Mouse (Mus musculus) lung, postnatal 0 days (tissue): ENCODE measurements around the gene Crim1. TPM values are rescaled to one million over a fixed set of nuclear protein-coding genes. Genes with fewer than 3 reads are reported as not detected.

Experiments
- ATAC-seq: fragments of 200-750 bp; cut with Nextera tagmentation; 2 replicates; pipeline ENCODE4 v1.8.0; 2017; ENCODE audit warnings: moderate library complexity
- DNase-seq: peaks from one replicate; pipeline ENCODE4 v3.0.0-alpha.2; 2016; ENCODE audit warnings: low spot score
- H3K27ac ChIP-seq: fragments of 300-500 bp; sonication (generic); 2 replicates; pipeline ENCODE4 v1.5.1; 2014; ENCODE audit warnings: antibody characterized with exemption, mild to moderate bottlenecking, low read length, mixed read lengths
- H3K27me3 ChIP-seq: fragments of 300-500 bp; sonication (generic); replicated peaks from 2 replicates; pipeline ENCODE4 v1.6.1; 2014; ENCODE audit warnings: low read length, mixed read lengths; ENCODE audit not compliant: insufficient read depth
- H3K36me3 ChIP-seq: fragments of 300-500 bp; sonication (generic); 2 replicates; pipeline ENCODE4 v1.6.1; 2014; ENCODE audit warnings: low read length, mixed read lengths; ENCODE audit not compliant: insufficient read depth
- H3K4me1 ChIP-seq: fragments of 300-500 bp; sonication (generic); 2 replicates; pipeline ENCODE4 v1.6.1; 2014; ENCODE audit warnings: antibody characterized with exemption, low read depth, low read length, mixed read lengths; ENCODE audit not compliant: insufficient read depth
- H3K4me2 ChIP-seq: fragments of 300-500 bp; sonication (generic); replicated peaks from 2 replicates; pipeline ENCODE4 v1.6.1; 2014; ENCODE audit warnings: low read depth, mild to moderate bottlenecking, low read length, moderate library complexity, mixed read lengths
- H3K4me3 ChIP-seq: fragments of 300-500 bp; sonication (generic); 2 replicates; pipeline ENCODE4 v1.5.1; 2014; ENCODE audit warnings: low read depth, low read length
- H3K9ac ChIP-seq: fragments of 300-500 bp; sonication (generic); replicated peaks from 2 replicates; pipeline ENCODE4 v1.6.1; 2014; ENCODE audit warnings: low read depth, mild to moderate bottlenecking
- H3K9me3 ChIP-seq: fragments of 300-500 bp; sonication (generic); 2 replicates; pipeline ENCODE4 v1.6.1; 2016; ENCODE audit warnings: low read length, mixed read lengths
- CTCF ChIP-seq: IDR thresholded peaks from 2 replicates; pipeline ENCODE4 v1.5.1; 2016; ENCODE audit warnings: antibody characterized with exemption, mild to moderate bottlenecking
- EP300 ChIP-seq: IDR thresholded peaks from 2 replicates; pipeline ENCODE4 v1.6.1; 2016; ENCODE audit warnings: antibody characterized with exemption, mild to moderate bottlenecking, control low read depth
- WGBS: fragments of 180-500 bp; shearing (Covaris S2); extraction: QIAGEN DNeasy Blood & Tissue Kit; methylation state at CpG from one replicate; pipeline ENCODE4 v1.1.7; 2014; 5-methylcytosine and 5-hydroxymethylcytosine counted together
- polyA plus RNA-seq: library from polyadenylated mRNA; unstranded; fragments of >200 nt; fragmentation: Nextera tagmentation; extraction: Ambion mirVana; gene quantifications from 2 replicates; pipeline ENCODE4 v1.2.1, GENCODE M21; 2015

Gene Crim1
- polyA plus RNA-seq, 1 experiment from 2014 or later, result 8.2 TPM

- H3K27me3 ChIP-seq, result peaks cover 24% of the 10 kb centered on the region; the same call in 1 of the 2 replicates
- no peaks in the 10 kb centered on the region for H3K36me3 ChIP-seq
- peaks cover 5% of the 10 kb centered on the region for H3K4me1 ChIP-seq
- ATAC-seq (peak; percentile 50), DNase-seq (peak; percentile 50)
- WGBS, result under 1% methylated on average over 57 of the region's 73 CpGs
- peak overlapping the region; percentile 43 for H3K9ac ChIP-seq
- TF ChIP-seq EP300 (no peak), CTCF (no peak; the same call in 1 of the 2 replicates)
- no peaks in the 10 kb centered on the region for H3K9me3 ChIP-seq
- peak overlapping the region; percentile 80 for H3K27ac ChIP-seq
- H3K4me3 ChIP-seq, result peak overlapping the region; percentile 80
- peak overlapping the region; percentile 94 for H3K4me2 ChIP-seq
Observed at GRCm38 (mm10) chr17:78200561-78201220, 643 bp downstream of the Crim1 start.

- H3K4me2 ChIP-seq, result peak overlapping the region; percentile 94
- H3K4me1 ChIP-seq, result peaks cover 10% of the 10 kb centered on the region
- no peak for TF ChIP-seq CTCF
- no peak for TF ChIP-seq EP300
- DNase-seq, result peak; percentile 21
- H3K27me3 ChIP-seq, result peaks cover 24% of the 10 kb centered on the region; the same call in 1 of the 2 replicates
- H3K36me3 ChIP-seq, result no peaks in the 10 kb centered on the region
- no peaks in the 10 kb centered on the region for H3K9me3 ChIP-seq
- H3K9ac ChIP-seq, result peak overlapping the region; percentile 26; the same call in 1 of the 2 replicates
- WGBS, result 1% methylated on average over 39 of the region's 39 CpGs
- peak overlapping the region; percentile 80 for H3K4me3 ChIP-seq
- H3K27ac ChIP-seq, result no peak overlapping the region
- ATAC-seq, result 0 out of 2 replicates have a peak, but pooled peaks have one; percentile 14
Observed at GRCm38 (mm10) chr17:78201221-78202058, 1.4 kb downstream of the Crim1 start.

GRCm38 (mm10) chr17:78202221-78202620 lies 2.2 kb downstream of the Crim1 start:
- H3K4me1 ChIP-seq, result peaks cover 17% of the 10 kb centered on the region
- DNase-seq (no peak), ATAC-seq (no peak)
- 10% methylated on average over 5 of the region's 5 CpGs for WGBS
- no peak overlapping the region for H3K27ac ChIP-seq
- H3K9me3 ChIP-seq, result no peaks in the 10 kb centered on the region
- H3K4me2 ChIP-seq, result peak overlapping the region; percentile 94
- H3K36me3 ChIP-seq, result no peaks in the 10 kb centered on the region
- TF ChIP-seq EP300 (no peak), CTCF (peak; percentile 13; the same call in 1 of the 2 replicates)
- H3K27me3 ChIP-seq, result peaks cover 24% of the 10 kb centered on the region; the same call in 1 of the 2 replicates
- H3K9ac ChIP-seq, result no peak overlapping the region
- H3K4me3 ChIP-seq, result peak overlapping the region; percentile 80; the same call in 1 of the 2 replicates

DNA sequence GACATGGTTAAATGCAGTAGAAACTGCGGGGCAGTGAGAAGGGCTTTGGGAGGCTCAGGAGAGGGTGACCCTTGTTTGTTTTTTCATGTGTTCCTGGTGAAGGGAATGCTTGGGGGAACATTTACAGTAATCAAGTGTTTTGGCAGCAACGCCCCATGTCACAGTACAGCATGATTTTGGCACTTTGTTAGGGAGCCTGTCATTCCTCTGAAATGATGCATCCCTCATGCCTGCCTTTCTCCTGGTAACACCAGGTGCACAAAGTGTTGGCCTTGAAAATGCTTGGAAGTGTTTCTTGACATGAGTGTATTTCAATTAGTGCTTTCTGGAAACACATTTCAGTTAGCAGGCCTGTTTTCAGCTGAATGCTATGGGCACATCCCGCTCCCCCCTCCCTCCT lies 2.7 kb downstream of the Crim1 start:
- WGBS, result 47% methylated on average over 3 of the region's 3 CpGs
- no peak overlapping the region for H3K9ac ChIP-seq
- H3K27ac ChIP-seq, result no peak overlapping the region
- H3K27me3 ChIP-seq, result peaks cover 24% of the 10 kb centered on the region; the same call in 1 of the 2 replicates
- H3K4me3 ChIP-seq, result 0 out of 2 replicates have a peak overlapping the region, but pooled peaks have one; percentile 80
- H3K4me1 ChIP-seq, result peaks cover 17% of the 10 kb centered on the region
- H3K4me2 ChIP-seq, result peak overlapping the region; percentile 94
- H3K36me3 ChIP-seq, result no peaks in the 10 kb centered on the region
- no peak for ATAC-seq
- no peaks in the 10 kb centered on the region for H3K9me3 ChIP-seq
- no peak for DNase-seq
- no peak for TF ChIP-seq CTCF
- no peak for TF ChIP-seq EP300

- Histone ChIP-seq H3K36me3 (no peaks in the 10 kb centered on the region), H3K27ac (no peak overlapping the region), H3K4me2 (no peak overlapping the region), H3K4me1 (peaks cover 17% of the 10 kb centered on the region), H3K4me3 (no peak overlapping the region), H3K9me3 (no peaks in the 10 kb centered on the region), H3K9ac (no peak overlapping the region), H3K27me3 (peaks cover 24% of the 10 kb centered on the region; the same call in 1 of the 2 replicates)
- ATAC-seq, result no peak
- 42% methylated on average over 5 of the region's 5 CpGs for WGBS
- DNase-seq, result peak; percentile 35
- TF ChIP-seq CTCF (peak; percentile 58), EP300 (no peak)
Observed at GRCm38 (mm10) chr17:78203478-78203877, 3.4 kb downstream of the Crim1 start.

DNA sequence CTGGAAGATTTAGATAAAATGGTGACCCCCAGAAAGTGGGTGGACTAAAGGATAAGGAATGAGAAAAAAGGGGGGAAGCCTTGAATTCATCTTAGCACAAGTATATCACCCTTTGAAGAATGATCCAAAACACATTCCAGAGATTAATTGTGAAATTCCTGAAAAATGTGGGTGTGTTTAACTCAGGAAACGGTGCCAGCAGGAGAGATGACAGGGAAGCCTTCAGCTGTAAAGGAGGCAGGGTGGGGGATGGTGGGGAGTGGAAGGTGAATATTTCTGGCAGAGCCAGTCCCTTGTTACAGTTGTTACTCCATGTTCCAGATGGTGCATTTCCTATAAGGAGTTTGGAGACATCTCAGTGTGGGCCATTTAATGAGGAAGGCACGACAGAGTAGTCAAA lies 6.4 kb downstream of the Crim1 start:
- Histone ChIP-seq H3K27ac (no peak overlapping the region), H3K4me3 (no peak overlapping the region), H3K4me1 (peaks cover 12% of the 10 kb centered on the region), H3K36me3 (no peaks in the 10 kb centered on the region), H3K4me2 (no peak overlapping the region), H3K27me3 (peaks cover 13% of the 10 kb centered on the region; the same call in 1 of the 2 replicates), H3K9ac (no peak overlapping the region), H3K9me3 (no peaks in the 10 kb centered on the region)
- TF ChIP-seq EP300 (no peak; the same call in 1 of the 2 replicates), CTCF (no peak)
- ATAC-seq, result peak; percentile 37
- 16% methylated on average over 2 of the region's 2 CpGs for WGBS
- peak; percentile 67 for DNase-seq
